Mouse (Mus musculus) liver, adult 2 months (tissue): ENCODE data around the gene Dock4.

ENCODE experiments used
- CTCF ChIP-seq: fragments of 200-500 bp; IDR thresholded peaks from 2 replicates; pipeline ENCODE4 v1.5.1; 2011; ENCODE audit warnings: low read depth, low read length, control low read depth
- POLR2A ChIP-seq: fragments of 200-500 bp; IDR thresholded peaks from 2 replicates; pipeline ENCODE4 v1.6.1; 2011; ENCODE audit warnings: low read length, control low read depth; ENCODE audit not compliant: insufficient read depth; ENCODE audit errors: extremely low read depth

DNA sequence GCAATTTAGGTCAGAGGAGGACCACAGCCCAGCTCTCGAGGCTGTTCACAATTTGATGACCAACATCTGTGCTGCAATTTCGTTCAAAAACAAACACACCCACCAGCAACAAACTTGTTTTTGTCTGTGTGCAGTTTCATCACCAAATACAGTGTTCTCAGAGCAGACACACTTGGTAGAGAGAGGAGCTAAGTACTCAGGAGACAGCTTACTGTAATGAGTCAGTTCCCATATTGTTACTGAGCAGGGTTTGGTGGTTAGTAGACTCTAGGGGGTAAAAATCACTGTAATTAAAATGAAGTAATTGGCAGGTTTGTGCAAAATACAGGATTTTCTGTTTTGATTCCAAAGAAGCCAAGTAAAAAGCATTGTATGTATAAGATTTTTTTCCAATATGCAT lies 28.0 kb downstream of the Dock4 start:
- TF ChIP-seq POLR2A (no peak), CTCF (no peak)
